Mouse (Mus musculus): Measurements from ENCODE around the gene Ttll4. TPM values are rescaled to one million over a fixed set of nuclear protein-coding genes. Genes with fewer than 3 reads are reported as not detected.

Gene Ttll4
- total RNA-seq, 2 experiments from 2014 or later: 20.3 to 26.7 TPM

DNA sequence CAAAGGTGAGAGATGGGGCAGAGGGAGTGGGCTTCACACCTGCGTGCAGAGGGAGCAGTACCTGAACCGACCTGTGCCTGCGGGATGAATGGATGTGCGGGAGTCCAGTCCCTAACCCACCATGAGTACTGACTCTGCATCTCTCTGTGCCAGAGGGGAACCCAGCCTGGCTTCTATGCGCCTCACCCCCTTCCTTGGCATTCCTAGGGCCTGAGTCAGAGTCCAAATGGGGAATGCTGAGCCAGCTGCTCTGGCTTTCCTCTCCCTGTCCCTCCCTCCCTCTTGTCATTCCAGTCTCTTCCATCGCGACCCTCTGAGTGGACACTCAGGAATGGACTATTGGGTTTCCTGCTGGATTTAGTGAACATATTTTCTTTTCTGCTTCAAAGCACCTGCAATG lies 87.8 kb downstream of the Ttll4 start:
- DNase-seq (ENCODE audit: extremely low spot score in 1 of 2, low spot score in 1 of 2): no peak

DNA sequence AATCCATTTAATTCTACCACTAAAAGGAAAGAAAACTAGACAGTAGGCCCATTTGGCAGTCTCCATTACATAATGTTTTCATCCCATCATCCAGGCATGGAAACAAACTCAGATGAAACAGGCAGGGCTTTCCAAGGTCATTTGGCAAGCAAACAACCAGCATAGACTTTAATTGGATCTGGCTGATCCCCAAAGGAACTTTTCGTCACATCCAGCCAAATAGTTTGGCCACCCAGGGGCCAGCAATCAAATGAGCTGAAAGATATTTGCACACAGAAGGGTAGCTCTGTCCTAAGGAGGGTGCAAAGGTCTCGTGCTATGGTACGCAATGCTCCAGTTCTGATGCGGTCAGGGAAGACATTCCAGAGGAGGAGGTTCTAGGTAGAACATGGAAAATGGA lies 89.1 kb downstream of the Ttll4 start:
- no peak for DNase-seq (ENCODE audit: extremely low spot score in 1 of 2, low spot score in 1 of 2)

DNA sequence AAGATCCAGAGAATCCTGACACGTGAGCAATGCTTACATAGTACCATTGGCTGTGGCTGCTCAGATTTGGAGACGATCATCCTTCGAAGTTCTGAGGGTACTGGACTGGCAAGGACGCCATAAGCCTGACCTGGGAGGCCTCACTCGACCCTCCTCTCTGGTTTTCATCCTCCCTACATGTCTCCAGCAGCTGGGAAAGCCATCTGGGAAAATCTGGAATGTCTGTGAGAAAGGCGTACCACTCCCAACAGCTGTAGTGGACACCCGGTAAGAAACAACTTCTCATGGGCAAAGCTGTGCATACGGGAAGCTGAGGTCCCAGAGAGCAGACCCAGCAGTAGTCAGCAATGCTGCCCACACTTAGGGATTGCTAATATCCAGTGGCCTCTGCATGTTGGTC lies 90.6 kb downstream of the Ttll4 start:
- no peak for DNase-seq (ENCODE audit: extremely low spot score in 1 of 2, low spot score in 1 of 2)

DNA sequence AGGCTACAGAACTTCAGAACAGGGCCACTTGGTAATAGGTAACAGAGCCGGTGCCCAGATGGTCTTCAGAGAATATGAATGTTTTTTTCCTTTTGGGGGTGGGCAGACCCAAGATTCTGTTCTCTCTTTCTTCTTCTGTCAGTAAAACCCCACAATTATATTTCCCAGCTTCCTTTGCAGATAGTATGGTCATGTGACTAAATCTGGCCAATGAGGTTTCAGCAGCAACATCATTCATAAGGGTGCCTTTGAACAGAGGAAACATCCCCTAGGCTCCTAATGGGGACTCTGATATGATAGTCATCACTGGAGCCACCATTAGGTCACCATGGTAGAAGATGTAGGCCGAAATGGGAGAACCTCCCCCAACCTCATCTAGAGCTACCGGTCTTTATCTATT lies 91.3 kb downstream of the Ttll4 start:
- no peak for DNase-seq (ENCODE audit: extremely low spot score in 1 of 2, low spot score in 1 of 2)

Other genes starting within 250 kb of the Ttll4 start
- 10 to 100 TPM; 26.9 to 27.4 TPM for gene Cnot9, start 155.7 kb upstream of the Ttll4 start, total RNA-seq (2021)
- gene Plcd4, start 118.9 kb upstream of the Ttll4 start, total RNA-seq (2021): 10 to 100 TPM; 17.2 to 17.5 TPM
- 10 to 100 TPM; 22.3 to 23.4 TPM for gene Usp37, start 117.5 kb upstream of the Ttll4 start, total RNA-seq (2021)
- gene Zfp142, start 73.5 kb upstream of the Ttll4 start, total RNA-seq (2021): 10 to 100 TPM; 23.2 to 28.8 TPM
- gene Bcs1l, start 73.5 kb upstream of the Ttll4 start, total RNA-seq (2021): 10 to 100 TPM; 25.2 to 26.4 TPM
- gene Rnf25, start 60.3 kb upstream of the Ttll4 start, total RNA-seq (2021): 10 to 100 TPM; 52.4 to 58.8 TPM
- 1 to 10 TPM; 3.5 to 7.4 TPM for gene Stk36, start 60.3 kb upstream of the Ttll4 start, total RNA-seq (2021)
- gene Cyp27a1, start 51.8 kb downstream of the Ttll4 start, total RNA-seq (2021): 1 to 10 TPM; 2.5 to 2.9 TPM
- gene Prkag3, start 87.5 kb downstream of the Ttll4 start, total RNA-seq (2021): not detected
- gene Wnt6, start 110.1 kb downstream of the Ttll4 start, total RNA-seq (2021): under 1 TPM in 1 of 2 experiments, not detected in 1; 0.37 TPM
- 1 to 10 TPM; 2.0 to 2.2 TPM for gene Wnt10a, start 129.8 kb downstream of the Ttll4 start, total RNA-seq (2021)
- 100 to 1,000 TPM; 224 to 251 TPM for gene Cdk5r2, start 193.2 kb downstream of the Ttll4 start, total RNA-seq (2021)
- not detected for gene Fev, start 223.7 kb downstream of the Ttll4 start, total RNA-seq (2021)
- gene Cryba2, start 231.4 kb downstream of the Ttll4 start, total RNA-seq (2021): under 1 TPM in 1 of 2 experiments, not detected in 1; 0.39 TPM

All from layer of hippocampus, postnatal 25 days (tissue).